Mouse (Mus musculus) midbrain, embryonic 15.5 days (tissue): ENCODE data around the gene Adgrd1. TPM values are rescaled to one million over a fixed set of nuclear protein-coding genes. Genes with fewer than 3 reads are reported as not detected.
A peak's percentile ranks its signal among the peaks of the same experiment; 100 is the strongest.

ENCODE experiments used
- ATAC-seq: fragments of 200-750 bp; cut with Nextera tagmentation; replicated peaks from 2 replicates; pipeline ENCODE4 v1.8.0; 2017; ENCODE audit warnings: moderate TSS enrichment
- H3K27ac ChIP-seq: fragments of 300-500 bp; sonication (generic); 2 replicates; pipeline ENCODE4 v1.5.1; 2015; ENCODE audit warnings: mild to moderate bottlenecking, inconsistent platforms
- H3K27me3 ChIP-seq: fragments of 300-500 bp; sonication (generic); replicated peaks from 2 replicates; pipeline ENCODE4 v1.6.1; 2015; ENCODE audit warnings: inconsistent platforms
- H3K36me3 ChIP-seq: fragments of 300-500 bp; sonication (generic); replicated peaks from 2 replicates; pipeline ENCODE4 v1.6.1; 2015; ENCODE audit warnings: inconsistent platforms
- H3K4me1 ChIP-seq: fragments of 300-500 bp; sonication (generic); 2 replicates; pipeline ENCODE4 v1.6.1; 2015; ENCODE audit warnings: inconsistent platforms
- H3K4me2 ChIP-seq: fragments of 300-500 bp; sonication (generic); 2 replicates; pipeline ENCODE4 v1.6.1; 2015; ENCODE audit warnings: inconsistent platforms, mild to moderate bottlenecking, moderate library complexity
- H3K4me3 ChIP-seq: fragments of 300-500 bp; sonication (generic); 2 replicates; pipeline ENCODE4 v1.5.1; 2015; ENCODE audit warnings: mild to moderate bottlenecking, inconsistent platforms
- H3K9ac ChIP-seq: fragments of 300-500 bp; sonication (generic); 2 replicates; pipeline ENCODE4 v1.6.1; 2015; ENCODE audit warnings: mild to moderate bottlenecking, inconsistent platforms
- H3K9me3 ChIP-seq: fragments of 300-500 bp; sonication (generic); 2 replicates; pipeline ENCODE4 v1.6.1; 2016; ENCODE audit warnings: inconsistent platforms
- whole genome bisulfite sequencing: fragments of 180-500 bp; shearing (Covaris S2); methylation state at CpG from one replicate; pipeline ENCODE4 v1.1.7; 2015; ENCODE audit warnings: mixed read lengths; 5-methylcytosine and 5-hydroxymethylcytosine counted together
- polyA plus RNA-seq: library from polyadenylated mRNA; unstranded; fragments of >200 nt; fragmentation: Nextera tagmentation; extraction: Ambion mirVana; gene quantifications from 2 replicates; pipeline ENCODE4 v1.2.1, GENCODE M21; 2015

Adgrd1 gene
- 0.18 and 0.26 TPM in 2 replicates for polyA plus RNA-seq

DNA sequence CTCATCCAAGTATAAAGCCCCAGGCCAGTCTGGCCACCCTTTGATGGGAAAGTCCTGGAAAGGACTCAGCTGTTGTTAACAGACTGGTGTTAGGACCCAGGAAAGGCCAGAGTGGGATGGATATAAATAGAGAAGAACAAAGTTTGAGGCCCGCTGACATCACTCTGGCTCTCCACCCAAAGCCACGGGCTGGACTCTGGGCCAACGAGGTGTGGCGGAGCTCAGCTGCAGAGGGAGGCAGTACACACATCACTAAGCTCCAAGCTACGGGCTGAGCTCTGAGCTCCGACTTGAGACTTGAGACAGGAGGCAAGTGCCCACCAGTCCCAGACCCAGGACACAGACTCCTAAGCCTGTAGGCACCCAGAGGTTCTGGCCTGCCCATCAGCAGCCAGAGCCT is at the start of gene Adgrd1:
Gene Adgrd1, plus strand, starts transcription at position 240 of the 400 bp plus-strand sequence.
- H3K27me3 ChIP-seq, result no peaks in the 10 kb centered on the region
- ATAC-seq, result no peak
- no peaks in the 10 kb centered on the region for H3K9me3 ChIP-seq
- 55% methylated on average over 6 of the region's 6 CpGs for WGBS
- H3K4me1 ChIP-seq, result no peaks in the 10 kb centered on the region
- no peaks in the 10 kb centered on the region for H3K36me3 ChIP-seq
- H3K4me3 ChIP-seq, result no peak within 1 kb of the TSS
- no peak within 1 kb of the TSS for H3K4me2 ChIP-seq
- no peak within 1 kb of the TSS for H3K27ac ChIP-seq
- H3K9ac ChIP-seq, result no peak within 1 kb of the TSS

- H3K4me3 ChIP-seq, result no peak overlapping the region
- WGBS, result 45% methylated on average over 9 of the region's 9 CpGs
- H3K36me3 ChIP-seq, result no peaks in the 10 kb centered on the region
- no peak overlapping the region for H3K9ac ChIP-seq
- peaks cover 42% of the 10 kb centered on the region for H3K4me1 ChIP-seq
- no peaks in the 10 kb centered on the region for H3K27me3 ChIP-seq
- ATAC-seq, result no peak
- H3K9me3 ChIP-seq, result no peaks in the 10 kb centered on the region
- no peak overlapping the region for H3K4me2 ChIP-seq
- 0 out of 2 replicates have a peak overlapping the region, but pooled peaks have one; percentile 21 for H3K27ac ChIP-seq
These were observed 47.2 kb upstream of the Adgrd1 start for GRCm38 (mm10) chr5:129049372-129049771.

DNA sequence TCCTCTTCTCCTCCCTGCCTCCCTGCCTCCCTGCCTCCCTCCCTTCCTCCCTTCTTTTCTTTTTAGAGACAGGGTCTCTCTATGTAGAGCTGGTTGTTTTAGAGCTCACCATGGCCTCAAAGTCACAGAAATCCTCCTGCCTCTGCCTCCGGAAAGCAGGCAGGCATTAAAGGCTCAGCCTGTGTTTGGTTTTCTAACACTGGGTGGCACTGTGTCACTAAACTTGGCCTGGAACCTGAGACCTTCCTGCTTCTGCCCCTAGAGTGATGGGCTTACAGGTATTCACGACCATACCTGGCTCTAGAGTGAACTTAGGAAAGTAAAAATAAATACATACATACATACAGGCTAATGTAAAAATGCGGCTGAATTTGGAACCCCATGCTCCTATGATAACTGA is 44.6 kb upstream of the Adgrd1 start:
- Histone ChIP-seq H3K27ac (no peak overlapping the region), H3K9ac (no peak overlapping the region), H3K4me2 (no peak overlapping the region), H3K4me1 (peaks cover 24% of the 10 kb centered on the region), H3K27me3 (no peaks in the 10 kb centered on the region), H3K36me3 (no peaks in the 10 kb centered on the region), H3K4me3 (no peak overlapping the region), H3K9me3 (no peaks in the 10 kb centered on the region)
- WGBS, result 87% methylated on average over 3 of the region's 3 CpGs
- ATAC-seq, result no peak

GRCm38 (mm10) chr5:129052636-129053355 is 43.8 kb upstream of the Adgrd1 start:
- H3K27me3 ChIP-seq, result no peaks in the 10 kb centered on the region
- peak overlapping the region; percentile 30 for H3K4me2 ChIP-seq
- H3K4me3 ChIP-seq, result no peak overlapping the region
- H3K36me3 ChIP-seq, result no peaks in the 10 kb centered on the region
- H3K9me3 ChIP-seq, result no peaks in the 10 kb centered on the region
- 8% methylated on average over 20 of the region's 20 CpGs for WGBS
- peaks cover 21% of the 10 kb centered on the region for H3K4me1 ChIP-seq
- peak overlapping the region; percentile 72 for H3K27ac ChIP-seq
- no peak overlapping the region for H3K9ac ChIP-seq
- peak; percentile 87 for ATAC-seq

DNA sequence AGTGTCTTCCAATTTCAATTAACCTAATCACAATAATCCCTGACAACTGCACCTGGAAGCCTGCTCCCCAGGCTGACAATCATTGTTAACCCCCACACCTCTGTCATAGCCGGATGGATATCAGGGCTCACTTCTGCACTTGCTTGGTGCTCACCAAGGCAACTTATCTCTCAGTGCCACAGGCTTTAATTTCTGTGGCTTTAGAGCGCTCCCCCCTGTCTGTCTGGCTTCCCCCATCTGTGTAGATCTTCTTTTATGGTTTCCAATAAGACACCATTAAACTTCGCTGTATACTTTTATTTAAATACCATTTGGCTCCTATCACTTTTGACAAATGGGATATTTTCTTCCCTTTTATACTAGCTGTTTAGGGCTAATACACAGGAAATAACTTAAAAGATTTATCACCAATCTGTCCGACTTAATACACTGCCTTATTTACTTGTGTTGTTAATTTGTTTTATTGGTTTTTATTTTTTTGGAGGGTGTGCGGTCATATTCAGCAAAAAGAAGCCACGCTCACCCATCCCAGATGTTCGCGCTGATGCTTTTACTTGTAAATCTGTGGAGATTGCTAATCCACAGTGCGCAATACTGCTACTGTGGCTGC is 41.8 kb upstream of the Adgrd1 start:
- H3K36me3 ChIP-seq, result no peaks in the 10 kb centered on the region
- 88% methylated on average over 9 of the region's 9 CpGs for WGBS
- no peak for ATAC-seq
- H3K4me3 ChIP-seq, result no peak overlapping the region
- peaks cover 11% of the 10 kb centered on the region for H3K4me1 ChIP-seq
- no peak overlapping the region for H3K27ac ChIP-seq
- H3K27me3 ChIP-seq, result no peaks in the 10 kb centered on the region
- H3K9me3 ChIP-seq, result no peaks in the 10 kb centered on the region
- H3K9ac ChIP-seq, result no peak overlapping the region
- no peak overlapping the region for H3K4me2 ChIP-seq

DNA sequence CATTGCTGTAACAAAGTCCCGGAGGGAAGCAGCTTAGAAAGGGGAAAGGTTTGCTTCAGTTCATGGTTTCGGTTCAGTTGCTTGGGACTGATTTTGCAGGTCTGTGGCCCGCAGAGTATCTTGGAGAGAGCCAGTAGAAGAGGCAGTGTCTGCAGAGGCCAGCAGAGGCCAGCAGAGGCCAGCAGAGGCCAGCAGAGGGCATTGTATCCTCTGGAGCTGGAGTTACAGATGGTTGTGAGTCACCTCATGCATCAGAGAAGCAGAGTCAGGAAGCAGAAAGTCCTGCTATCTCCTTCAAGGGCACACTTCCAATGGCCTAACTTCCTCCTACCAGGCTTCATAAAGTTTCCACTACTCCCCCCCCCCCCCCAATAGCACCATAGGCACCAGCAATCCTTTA is 37.4 kb upstream of the Adgrd1 start:
- Histone ChIP-seq H3K9me3 (no peaks in the 10 kb centered on the region), H3K4me3 (no peak overlapping the region), H3K4me1 (peaks cover 9% of the 10 kb centered on the region; the same call in 1 of the 2 replicates), H3K27ac (no peak overlapping the region), H3K4me2 (no peak overlapping the region), H3K27me3 (peaks cover 8% of the 10 kb centered on the region), H3K9ac (no peak overlapping the region), H3K36me3 (no peaks in the 10 kb centered on the region)
- no peak for ATAC-seq
- WGBS, result 80% methylated on average over 3 of the region's 3 CpGs

- Histone ChIP-seq H3K36me3 (no peaks in the 10 kb centered on the region), H3K9me3 (no peaks in the 10 kb centered on the region), H3K27ac (no peak overlapping the region), H3K4me1 (peaks cover 9% of the 10 kb centered on the region; the same call in 1 of the 2 replicates), H3K4me2 (no peak overlapping the region), H3K4me3 (no peak overlapping the region), H3K27me3 (peaks cover 8% of the 10 kb centered on the region), H3K9ac (no peak overlapping the region)
- 19% methylated on average over 13 of the region's 13 CpGs for WGBS
- ATAC-seq, result no peak
These were observed 35.0 kb upstream of the Adgrd1 start for GRCm38 (mm10) chr5:129061579-129061978.

- peak; percentile 54; the same call in 1 of the 2 replicates for ATAC-seq
- Histone ChIP-seq H3K27me3 (peaks cover 8% of the 10 kb centered on the region), H3K4me2 (peak overlapping the region; percentile 51), H3K9me3 (no peaks in the 10 kb centered on the region), H3K9ac (no peak overlapping the region), H3K4me1 (peaks cover 9% of the 10 kb centered on the region; the same call in 1 of the 2 replicates), H3K36me3 (no peaks in the 10 kb centered on the region), H3K27ac (no peak overlapping the region), H3K4me3 (peak overlapping the region; percentile 21)
- 15% methylated on average over 21 of the region's 21 CpGs for WGBS
These were observed 33.3 kb upstream of the Adgrd1 start for GRCm38 (mm10) chr5:129063037-129063791.

GRCm38 (mm10) chr5:129063792-129064087 is 32.8 kb upstream of the Adgrd1 start:
- peaks cover 8% of the 10 kb centered on the region for H3K27me3 ChIP-seq
- peak; percentile 52; the same call in 1 of the 2 replicates for ATAC-seq
- H3K9me3 ChIP-seq, result no peaks in the 10 kb centered on the region
- H3K36me3 ChIP-seq, result no peaks in the 10 kb centered on the region
- H3K4me2 ChIP-seq, result peak overlapping the region; percentile 51
- no peak overlapping the region for H3K9ac ChIP-seq
- peak overlapping the region; percentile 21 for H3K4me3 ChIP-seq
- H3K27ac ChIP-seq, result no peak overlapping the region
- 59% methylated on average over 8 of the region's 8 CpGs for WGBS
- H3K4me1 ChIP-seq, result peaks cover 9% of the 10 kb centered on the region; the same call in 1 of the 2 replicates

DNA sequence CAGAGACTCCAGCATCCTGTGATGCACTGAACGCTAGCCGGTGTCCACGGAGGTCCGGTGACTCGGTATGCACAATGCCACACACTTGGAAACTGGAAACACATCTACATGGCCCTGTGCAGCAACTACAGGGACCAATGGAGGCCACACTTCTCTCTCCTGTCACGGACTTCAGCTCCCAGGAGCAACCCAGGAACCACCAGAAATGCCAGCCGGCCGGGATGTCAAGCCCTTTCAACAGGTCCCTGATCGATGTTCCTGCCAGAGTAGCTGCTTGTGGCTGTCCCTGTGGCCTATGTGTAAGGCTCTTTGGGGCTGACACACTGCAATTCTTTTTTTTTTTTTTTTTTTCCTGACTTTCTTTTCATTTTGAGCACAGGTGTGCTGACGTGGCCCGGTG is 32.4 kb upstream of the Adgrd1 start:
- Histone ChIP-seq H3K4me2 (no peak overlapping the region), H3K36me3 (no peaks in the 10 kb centered on the region), H3K9me3 (no peaks in the 10 kb centered on the region), H3K27ac (no peak overlapping the region), H3K4me3 (no peak overlapping the region), H3K9ac (no peak overlapping the region), H3K4me1 (peaks cover 9% of the 10 kb centered on the region; the same call in 1 of the 2 replicates), H3K27me3 (peaks cover 8% of the 10 kb centered on the region)
- ATAC-seq, result no peak
- 78% methylated on average over 11 of the region's 11 CpGs for WGBS

- Histone ChIP-seq H3K4me1 (peaks cover 9% of the 10 kb centered on the region; the same call in 1 of the 2 replicates), H3K27me3 (peaks cover 8% of the 10 kb centered on the region), H3K9me3 (no peaks in the 10 kb centered on the region), H3K4me3 (no peak overlapping the region), H3K36me3 (no peaks in the 10 kb centered on the region), H3K4me2 (no peak overlapping the region), H3K27ac (no peak overlapping the region), H3K9ac (no peak overlapping the region)
- 80% methylated on average over 12 of the region's 12 CpGs for WGBS
- ATAC-seq, result no peak
These were observed 31.2 kb upstream of the Adgrd1 start for GRCm38 (mm10) chr5:129065301-129065700.

DNA sequence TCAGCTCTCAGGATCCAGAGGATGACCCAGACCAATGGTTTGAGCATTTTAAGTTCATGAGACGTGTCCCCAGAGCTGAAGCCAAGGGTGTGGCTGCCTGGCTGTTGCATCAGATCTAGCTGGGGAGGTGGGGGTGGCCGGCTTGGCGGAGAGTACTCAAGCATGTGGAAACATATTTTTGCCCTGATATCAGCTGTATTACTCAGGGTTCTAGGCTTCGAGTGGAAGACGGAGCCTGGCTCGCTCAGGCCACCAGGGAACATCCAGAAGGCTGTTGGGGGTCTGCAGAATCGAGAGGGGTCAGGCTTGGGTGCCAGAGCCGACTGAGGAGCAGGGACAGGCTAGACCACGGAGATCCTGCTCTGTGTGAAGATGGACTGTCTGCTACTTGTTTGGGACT is 30.6 kb upstream of the Adgrd1 start:
- Histone ChIP-seq H3K9ac (no peak overlapping the region), H3K9me3 (no peaks in the 10 kb centered on the region), H3K27ac (no peak overlapping the region), H3K36me3 (no peaks in the 10 kb centered on the region), H3K27me3 (peaks cover 7% of the 10 kb centered on the region), H3K4me2 (no peak overlapping the region), H3K4me3 (no peak overlapping the region), H3K4me1 (peaks cover 9% of the 10 kb centered on the region; the same call in 1 of the 2 replicates)
- no peak for ATAC-seq
- WGBS, result 90% methylated on average over 9 of the region's 9 CpGs
